Mouse (Mus musculus) heart, embryonic 14.5 days (tissue): ENCODE measurements around the gene Gh. TPM values are rescaled to one million over a fixed set of nuclear protein-coding genes. Genes with fewer than 3 reads are reported as not detected.

Source experiments
- ATAC-seq: fragments of 200-750 bp; cut with Nextera tagmentation; 2 replicates; pipeline ENCODE4 v1.8.0; 2017; ENCODE audit warnings: low read depth, moderate TSS enrichment; ENCODE audit not compliant: insufficient number of reproducible peaks, insufficient read depth, low FRiP score
- H3K27ac ChIP-seq, 2 experiments: fragments of 200-500 bp in 1 of 2; fragments of 300-500 bp in 1 of 2; sonication (generic) in 1 of 2; replicated peaks in 1 of 2; 2 replicates each; pipeline ENCODE4 v1.5.1; 2012 to 2014; ENCODE audit warnings: low read depth in 2 of 2, low read length in 2 of 2, control low read depth in 1 of 2, mild to moderate bottlenecking in 1 of 2, mixed read lengths in 1 of 2; ENCODE audit not compliant: control insufficient read depth in 1 of 2, insufficient read depth in 1 of 2
- H3K27me3 ChIP-seq: fragments of 300-500 bp; sonication (generic); 2 replicates; pipeline ENCODE4 v1.6.1; 2014; ENCODE audit warnings: mild to moderate bottlenecking, low read length, control low read depth; ENCODE audit not compliant: control insufficient read depth, insufficient read depth
- H3K36me3 ChIP-seq: fragments of 300-500 bp; sonication (generic); 2 replicates; pipeline ENCODE4 v1.6.1; 2014; ENCODE audit warnings: mild to moderate bottlenecking, control low read depth, low read length, mixed read lengths; ENCODE audit not compliant: control insufficient read depth, insufficient read depth
- H3K4me1 ChIP-seq, 2 experiments: fragments of 200-500 bp in 1 of 2; fragments of 300-500 bp in 1 of 2; sonication (generic) in 1 of 2; 2 replicates each; pipeline ENCODE4 v1.6.1; 2012 to 2014; ENCODE audit warnings: low read length in 2 of 2, control low read depth in 1 of 2, mixed read lengths in 1 of 2; ENCODE audit not compliant: control insufficient read depth in 2 of 2, insufficient read depth in 2 of 2
- H3K4me2 ChIP-seq: fragments of 300-500 bp; sonication (generic); 2 replicates; pipeline ENCODE4 v1.6.1; 2014; ENCODE audit warnings: mild to moderate bottlenecking, low read length
- H3K4me3 ChIP-seq, 2 experiments: fragments of 200-500 bp in 1 of 2; fragments of 300-500 bp in 1 of 2; sonication (generic) in 1 of 2; 2 replicates each; pipeline ENCODE4 v1.5.1; 2012 to 2014; ENCODE audit warnings: low read length in 2 of 2, mild to moderate bottlenecking in 2 of 2, control low read depth in 1 of 2, low read depth in 1 of 2, moderate library complexity in 1 of 2; ENCODE audit not compliant: control insufficient read depth in 1 of 2, insufficient read depth in 1 of 2
- H3K9ac ChIP-seq: fragments of 300-500 bp; sonication (generic); 2 replicates; pipeline ENCODE4 v1.6.1; 2014; ENCODE audit warnings: mild to moderate bottlenecking, low read length
- H3K9me3 ChIP-seq: fragments of 300-500 bp; sonication (generic); 2 replicates; pipeline ENCODE4 v1.6.1; 2016; ENCODE audit warnings: low read length, control low read depth; ENCODE audit not compliant: control insufficient read depth
- WGBS: fragments of 180-500 bp; shearing (Covaris S2); extraction: QIAGEN DNeasy Blood & Tissue Kit; methylation state at CpG from one replicate; pipeline ENCODE4 v1.1.7; 2014; 5-methylcytosine and 5-hydroxymethylcytosine counted together
- polyA plus RNA-seq: library from polyadenylated mRNA; unstranded; fragments of >200 nt; fragmentation: Nextera tagmentation; extraction: Ambion mirVana; gene quantifications from 2 replicates; pipeline ENCODE4 v1.2.1, GENCODE M21; 2014

The Gh gene
- polyA plus RNA-seq, 1 experiment from 2014 or later: not detected

GRCm38 (mm10) chr11:106274374-106274773 lies 27.3 kb downstream of the Gh start:
- peaks cover 3% of the 10 kb centered on the region; the same call in 1 of the 2 replicates for H3K36me3 ChIP-seq
- peaks cover 11 to 18% of the 10 kb centered on the region in 2 experiments for H3K4me1 ChIP-seq
- 82% methylated on average over 1 of the region's 1 CpGs for WGBS
- no peak overlapping the region for H3K27ac ChIP-seq
- no peak overlapping the region for H3K4me2 ChIP-seq
- H3K9ac ChIP-seq: no peak overlapping the region
- no peaks in the 10 kb centered on the region for H3K27me3 ChIP-seq
- ATAC-seq: no peak
- no peak overlapping the region for H3K4me3 ChIP-seq
- H3K9me3 ChIP-seq: no peaks in the 10 kb centered on the region

DNA sequence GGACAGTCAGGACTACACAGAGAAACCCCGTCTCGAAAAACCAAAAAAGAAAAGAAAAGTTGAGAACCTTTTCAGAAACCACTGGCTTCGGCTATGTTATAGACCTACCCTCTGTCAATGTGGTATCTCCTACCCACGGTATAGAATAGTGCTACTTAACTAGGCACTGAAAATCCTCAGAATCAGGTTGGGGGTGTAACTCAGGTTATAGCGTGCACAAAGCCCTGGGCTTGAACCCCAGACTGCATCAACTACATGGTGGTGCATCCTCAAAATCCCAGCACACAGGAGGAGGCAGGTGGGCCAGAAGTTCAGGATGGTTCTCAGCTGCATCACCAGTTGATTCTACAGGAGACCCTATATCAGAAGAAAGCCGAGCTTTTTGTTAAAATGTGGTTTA lies 27.9 kb downstream of the Gh start:
- H3K4me3 ChIP-seq: no peak overlapping the region
- no peaks in the 10 kb centered on the region for H3K9me3 ChIP-seq
- no peak overlapping the region for H3K27ac ChIP-seq
- H3K4me2 ChIP-seq: peak overlapping the region; percentile 75
- no peak for ATAC-seq
- peaks cover 3% of the 10 kb centered on the region; the same call in 1 of the 2 replicates for H3K36me3 ChIP-seq
- no peak overlapping the region for H3K9ac ChIP-seq
- H3K27me3 ChIP-seq: no peaks in the 10 kb centered on the region
- WGBS: 96% methylated on average over 6 of the region's 6 CpGs
- peaks cover 11 to 20% of the 10 kb centered on the region in 2 experiments for H3K4me1 ChIP-seq

DNA sequence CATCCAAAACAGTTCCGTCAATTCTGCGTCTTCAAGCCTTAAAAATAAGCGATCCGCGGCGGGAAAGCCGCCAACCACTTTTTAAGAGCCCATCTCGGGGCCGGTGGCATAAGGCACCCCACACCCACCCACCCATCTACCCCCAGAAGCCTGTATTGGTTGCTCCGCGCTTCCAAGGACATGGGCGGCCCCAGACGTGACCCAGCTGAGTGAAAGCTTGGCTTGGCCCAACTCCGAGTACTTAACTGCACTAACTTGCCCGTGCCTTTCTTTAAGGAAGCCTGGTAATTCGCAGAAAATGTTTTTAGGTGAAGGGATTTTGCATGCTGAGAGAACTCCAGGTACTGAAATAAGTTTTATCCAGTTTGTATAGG lies 28.4 kb downstream of the Gh start:
- Histone ChIP-seq H3K9ac (peak overlapping the region; percentile 74), H3K27me3 (no peaks in the 10 kb centered on the region), H3K4me2 (peak overlapping the region; percentile 75), H3K4me1 (peaks cover 11 to 25% of the 10 kb centered on the region in 2 experiments), H3K36me3 (peaks cover 3% of the 10 kb centered on the region; the same call in 1 of the 2 replicates), H3K4me3 (peak overlapping the region; percentile 71 to 97), H3K9me3 (no peaks in the 10 kb centered on the region), H3K27ac (peak overlapping the region; percentile 74 to 81)
- 16% methylated on average over 16 of the region's 16 CpGs for WGBS
- ATAC-seq: no peak

GRCm38 (mm10) chr11:106272644-106273310 lies 28.9 kb downstream of the Gh start, which contains the start of gene Smarcd2:
Gene Smarcd2 (minus strand): TSS chr11:106272972.
- H3K36me3 ChIP-seq: peaks cover 3% of the 10 kb centered on the region; the same call in 1 of the 2 replicates
- under 1% methylated on average over 72 of the region's 72 CpGs for WGBS
- H3K27me3 ChIP-seq: no peaks in the 10 kb centered on the region
- peak within 1 kb of the TSS; percentile 98 for H3K9ac ChIP-seq
- H3K4me2 ChIP-seq: peak within 1 kb of the TSS; percentile 75
- ATAC-seq: peak; percentile 95
- peak within 1 kb of the TSS; percentile 80 to 93 for H3K27ac ChIP-seq
- H3K9me3 ChIP-seq: no peaks in the 10 kb centered on the region
- H3K4me1 ChIP-seq: peaks cover 11 to 29% of the 10 kb centered on the region in 2 experiments
- H3K4me3 ChIP-seq: peak within 1 kb of the TSS; percentile 96 to 97

DNA sequence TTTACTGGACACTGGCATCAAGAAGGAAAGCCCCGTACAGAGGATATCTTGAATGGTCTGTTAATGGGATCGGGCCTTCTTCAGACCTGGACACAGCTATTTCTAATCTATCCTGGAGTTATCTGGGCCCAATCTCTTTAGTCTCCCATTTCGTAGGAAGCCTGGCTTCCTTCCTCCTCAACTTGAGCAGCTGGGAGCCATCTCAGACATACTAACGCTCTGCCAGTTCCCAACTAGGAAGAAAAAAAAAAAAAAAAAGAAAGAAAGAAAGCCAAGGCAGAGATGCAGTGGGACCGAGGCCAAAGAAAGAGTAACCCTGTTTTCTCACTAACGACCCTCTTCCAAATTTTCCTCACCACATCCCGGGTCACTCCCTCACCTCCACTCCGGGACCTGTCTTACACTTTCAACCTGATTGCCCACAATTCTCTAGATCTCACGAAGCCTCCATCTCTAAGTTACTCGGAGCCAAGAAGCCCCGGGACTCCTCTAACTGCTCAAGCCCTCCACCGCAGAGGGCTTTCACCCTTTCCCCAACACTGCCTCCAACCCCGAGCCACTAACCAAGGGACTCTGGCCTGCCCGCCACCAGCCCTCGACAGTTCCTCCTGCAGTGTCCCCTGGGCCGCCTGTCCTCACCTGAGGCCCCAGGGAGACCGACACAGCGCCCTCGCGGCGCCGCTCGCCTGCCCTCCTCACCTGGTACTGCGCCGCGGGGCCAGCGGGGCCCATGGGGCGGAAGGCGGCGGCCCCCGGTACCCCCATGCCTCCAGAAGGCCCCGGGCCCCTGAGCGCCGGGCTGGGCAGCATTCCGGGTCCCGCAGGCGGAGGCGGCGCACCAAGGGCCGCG lies 29.6 kb downstream of the Gh start:
- Histone ChIP-seq H3K9ac (peak overlapping the region; percentile 98), H3K27me3 (no peaks in the 10 kb centered on the region), H3K4me3 (peak overlapping the region; percentile 96 to 97), H3K27ac (peak overlapping the region; percentile 80 to 93), H3K4me1 (peaks cover 11 to 30% of the 10 kb centered on the region in 2 experiments), H3K9me3 (no peaks in the 10 kb centered on the region), H3K4me2 (peak overlapping the region; percentile 75), H3K36me3 (peaks cover 11% of the 10 kb centered on the region)
- peak; percentile 28; the same call in 1 of the 2 replicates for ATAC-seq
- 1% methylated on average over 41 of the region's 41 CpGs for whole genome bisulfite sequencing

DNA sequence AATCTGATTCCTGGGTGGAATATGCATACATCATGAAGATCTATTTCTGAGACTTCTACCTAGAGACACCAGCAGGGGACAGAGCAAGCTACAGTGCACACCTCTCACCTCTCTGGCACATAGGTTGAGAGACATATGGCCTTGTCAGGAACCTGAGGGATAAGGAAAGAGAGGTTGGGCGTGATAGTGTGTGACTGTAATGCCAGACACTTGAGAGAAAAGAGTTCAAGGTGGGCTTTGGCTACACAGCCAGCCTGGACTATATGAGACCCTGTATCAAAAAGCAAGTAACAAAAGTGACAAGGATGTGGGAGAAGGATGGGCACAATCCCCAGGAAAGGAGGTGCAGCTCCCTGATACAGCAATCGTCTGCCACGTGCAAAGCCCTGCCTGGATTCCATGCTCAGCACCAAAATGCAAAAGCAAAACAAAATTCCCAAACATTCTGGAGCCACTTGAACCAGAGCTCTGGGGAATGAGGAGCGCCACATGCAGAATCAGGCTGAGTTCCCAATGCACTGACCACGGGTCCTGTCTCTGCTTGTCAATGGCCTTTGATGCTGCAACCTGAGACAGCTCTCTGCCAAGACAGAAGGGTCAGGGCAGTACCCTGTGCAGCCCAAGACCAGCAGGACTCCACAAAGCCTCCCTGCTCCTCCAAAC lies 30.4 kb downstream of the Gh start:
- H3K36me3 ChIP-seq: peaks cover 18% of the 10 kb centered on the region
- no peaks in the 10 kb centered on the region for H3K27me3 ChIP-seq
- H3K4me1 ChIP-seq: peaks cover 8 to 29% of the 10 kb centered on the region in 2 experiments
- peak overlapping the region; percentile 23 to 93; a peak in 3 of 4 replicates for H3K27ac ChIP-seq
- ATAC-seq: no peak
- peak overlapping the region; percentile 96 to 97 for H3K4me3 ChIP-seq
- H3K9ac ChIP-seq: peak overlapping the region; percentile 98
- H3K4me2 ChIP-seq: peak overlapping the region; percentile 75
- 32% methylated on average over 5 of the region's 5 CpGs for WGBS
- no peaks in the 10 kb centered on the region for H3K9me3 ChIP-seq

GRCm38 (mm10) chr11:106269060-106269431 lies 32.6 kb downstream of the Gh start:
- 0 out of 2 replicates have a peak overlapping the region, but pooled peaks have one; percentile 8 for H3K9ac ChIP-seq
- no peak overlapping the region for H3K4me3 ChIP-seq
- no peaks in the 10 kb centered on the region for H3K9me3 ChIP-seq
- H3K27me3 ChIP-seq: no peaks in the 10 kb centered on the region
- WGBS: 67% methylated on average over 3 of the region's 3 CpGs
- peaks cover 40% of the 10 kb centered on the region for H3K36me3 ChIP-seq
- no peak overlapping the region for H3K4me2 ChIP-seq
- H3K4me1 ChIP-seq: peaks cover 5 to 22% of the 10 kb centered on the region in 2 experiments
- H3K27ac ChIP-seq: no peak overlapping the region
- ATAC-seq: no peak
